Mouse (Mus musculus) gastrocnemius, postnatal 25 days (tissue): ENCODE data around the gene Gm28308. TPM values are rescaled to one million over a fixed set of nuclear protein-coding genes. Genes with fewer than 3 reads are reported as not detected.

Experiments
- DNase-seq: peaks from one replicate; pipeline ENCODE4 v3.0.0; 2022
- long read RNA-seq, 2 experiments: library from polyadenylated mRNA; stranded (forward); transcript quantifications; one replicate each; pipeline ENCODE4 v2.0.0; 2021
- total RNA-seq, 2 experiments: library from RNA; stranded (reverse); gene quantifications; 1 replicate in 1 of 2; 2 replicates in 1 of 2; pipeline ENCODE4 v1.2.3; 2021

Gene Gm28308
- total RNA-seq, result under 1 TPM in 1 of 2 experiments, not detected in 1; 0.46 TPM
- long read RNA-seq, experiment 1, result 0 reads
- long read RNA-seq, experiment 2, result 0 reads

GRCm38 (mm10) chr6:52213119-52213986 lies at the start of gene Gm28308, which contains the start of gene Hoxa3:
TSS of gene Gm28308 (minus strand) at chr6:52213339.
TSS of gene Hoxa3 (minus strand) at chr6:52213336.
- DNase-seq, result peak; percentile 80

GRCm38 (mm10) chr6:52262463-52263320 lies 49.6 kb upstream of the Gm28308 start:
- DNase-seq, result no peak

DNA sequence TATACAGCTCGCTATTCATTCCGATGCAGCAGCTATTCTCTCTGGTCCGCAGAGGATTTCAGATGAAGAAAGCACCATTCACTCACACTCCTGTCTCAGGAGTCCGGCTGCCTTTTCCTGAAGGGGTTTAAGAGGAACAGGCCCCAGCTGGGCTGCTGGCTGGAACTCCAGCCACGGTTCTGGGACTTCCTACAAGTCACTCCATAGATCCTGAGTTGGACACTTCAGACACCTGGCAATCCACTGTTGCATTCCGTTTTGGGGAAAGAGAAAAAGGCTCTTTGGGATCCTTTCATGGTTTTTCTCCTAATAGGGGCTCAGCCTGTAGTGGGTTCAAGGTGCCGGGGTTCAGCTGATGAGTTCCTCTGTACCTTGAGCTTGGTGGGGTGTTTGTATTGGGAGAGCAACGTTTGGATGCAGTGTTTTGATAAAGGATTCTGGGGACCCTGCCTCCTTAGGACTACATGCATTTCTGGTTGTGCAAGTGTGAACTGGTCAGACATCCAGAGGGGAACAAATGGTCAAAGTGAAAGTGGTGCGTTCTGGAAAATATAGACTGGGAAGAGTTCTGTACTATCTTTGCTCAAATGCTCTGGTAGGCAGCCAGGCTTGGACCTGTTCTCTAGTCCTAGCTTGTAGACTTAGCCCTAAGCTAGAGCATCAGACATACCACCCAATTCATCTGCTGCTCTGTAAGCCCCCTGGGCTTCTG lies 48.8 kb upstream of the Gm28308 start:
- DNase-seq, result no peak

- no peak for DNase-seq
Measured at GRCm38 (mm10) chr6:52260654-52261575, 47.8 kb upstream of the Gm28308 start, which contains the start of gene Hoxa13. TSS of gene Hoxa13 (minus strand) at chr6:52260880.

DNA sequence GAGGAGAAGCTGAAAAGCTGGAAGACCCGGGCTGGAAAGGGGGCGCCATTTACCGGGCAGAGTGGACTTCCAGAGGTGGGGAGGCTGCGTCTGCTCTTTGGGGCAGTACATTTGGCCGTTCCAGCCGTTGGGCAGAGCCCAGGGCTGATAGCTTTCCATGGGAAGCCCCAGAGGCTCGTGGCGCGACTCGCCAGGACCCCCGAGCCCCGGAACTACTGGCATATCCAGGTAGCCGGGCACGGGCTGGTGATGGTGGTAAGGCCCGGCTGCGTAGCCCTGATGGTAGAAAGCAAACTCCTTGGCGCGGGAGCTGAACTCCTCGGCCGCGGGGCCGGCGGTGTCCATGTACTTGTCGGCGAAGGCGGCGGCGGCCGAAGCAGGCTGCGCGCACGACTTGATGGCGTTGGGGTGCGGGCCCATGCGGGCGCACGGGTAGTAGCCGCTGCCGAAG lies 46.7 kb upstream of the Gm28308 start:
- no peak for DNase-seq

DNA sequence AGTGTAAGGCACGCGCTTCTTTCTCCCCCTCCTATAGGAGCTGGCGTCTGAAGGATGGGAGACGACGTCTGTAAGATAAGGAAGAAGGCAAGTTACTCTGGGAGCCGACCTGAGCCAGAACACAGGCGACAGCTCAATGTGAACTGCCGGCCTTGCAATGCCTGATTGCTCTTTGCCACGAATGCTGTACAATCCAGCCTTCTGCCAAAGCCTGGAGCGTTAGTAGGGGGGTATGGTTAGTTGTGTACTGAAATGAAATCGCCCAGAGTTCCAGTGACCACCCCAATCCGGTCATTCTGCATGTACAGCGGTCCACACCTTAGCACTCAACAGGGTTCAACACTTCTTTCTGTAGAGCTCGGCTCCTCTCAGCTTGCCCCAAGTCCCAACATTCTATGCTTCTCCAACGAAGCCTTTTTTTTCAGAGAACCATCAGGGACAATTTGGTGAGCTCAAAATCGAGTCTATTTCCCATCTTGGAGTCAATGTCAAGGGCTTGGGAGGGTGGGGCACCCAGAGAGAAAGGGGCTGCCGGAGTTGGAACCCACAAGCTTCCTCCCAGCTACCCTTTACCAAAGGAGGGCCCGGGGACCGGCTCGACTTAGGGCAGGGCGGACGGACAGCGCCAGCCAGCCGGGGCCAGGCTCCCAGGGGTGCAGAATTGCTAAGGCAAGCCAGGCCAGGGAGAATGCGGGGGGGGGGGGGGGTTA lies 46.1 kb upstream of the Gm28308 start:
- DNase-seq, result no peak

DNA sequence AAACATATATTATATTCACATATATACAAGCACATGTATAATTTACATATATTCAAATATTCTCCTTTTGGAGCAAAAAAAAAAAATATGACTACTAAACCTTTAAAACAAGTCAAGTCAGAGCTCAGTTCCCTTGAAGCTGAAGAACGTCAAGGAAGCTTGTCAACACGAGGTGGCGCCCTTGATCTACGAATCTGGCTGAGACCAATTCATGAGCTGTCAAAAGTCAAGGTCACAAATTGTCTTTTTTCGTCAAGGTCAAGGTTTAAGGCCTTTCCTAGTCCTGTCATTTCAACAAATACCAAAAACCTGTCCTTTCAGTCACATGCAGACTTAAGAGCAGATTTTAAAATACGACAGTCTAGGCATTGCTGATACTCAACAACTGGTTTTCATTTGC lies 43.8 kb upstream of the Gm28308 start:
- no peak for DNase-seq

DNA sequence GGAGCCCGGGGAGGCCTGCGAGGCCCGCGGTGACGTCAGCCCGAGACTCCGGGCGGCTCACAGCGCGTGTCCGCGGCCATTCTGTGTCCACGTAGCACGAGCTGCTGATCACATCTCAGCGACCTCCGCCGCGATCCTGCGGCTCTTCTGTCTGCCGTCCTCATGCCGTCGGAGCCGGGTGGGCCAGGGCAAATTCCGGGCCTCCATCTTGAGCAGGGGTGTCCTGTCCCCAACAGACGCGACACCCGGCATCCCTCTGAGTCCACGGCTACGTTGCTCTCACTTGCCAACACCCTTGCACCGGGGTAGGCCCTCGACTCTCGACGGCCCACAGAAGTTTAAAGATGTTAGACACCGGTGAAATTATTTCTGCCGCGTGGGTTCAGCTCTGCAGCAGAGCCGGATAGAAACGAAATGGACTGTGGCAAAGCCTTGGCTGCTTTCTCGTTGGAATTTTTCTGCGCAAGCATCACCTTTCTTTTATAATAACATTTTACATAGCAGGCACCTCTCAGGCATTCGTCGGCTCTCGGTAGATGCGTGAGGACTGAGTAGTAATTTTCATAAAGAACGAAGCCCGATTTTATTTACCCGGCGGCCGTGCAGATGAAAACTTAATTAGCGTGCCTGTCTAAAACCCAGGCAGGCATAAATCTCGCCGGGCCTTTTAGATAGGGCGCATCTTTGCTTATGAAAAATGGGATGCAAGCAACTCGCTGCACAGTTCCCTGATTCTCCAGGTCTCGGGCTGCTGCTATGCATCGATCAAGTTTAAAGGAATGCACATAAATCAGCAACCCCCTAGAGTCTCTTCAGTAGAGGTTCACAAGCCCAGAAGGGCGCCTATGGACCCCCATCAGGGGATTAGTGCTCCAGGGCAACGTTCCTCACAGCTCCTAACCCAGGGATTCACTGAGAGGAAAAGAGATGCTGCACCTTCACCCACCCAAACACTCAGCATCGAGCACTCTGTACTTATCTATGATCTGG lies 40.7 kb upstream of the Gm28308 start:
- DNase-seq, result no peak

DNA sequence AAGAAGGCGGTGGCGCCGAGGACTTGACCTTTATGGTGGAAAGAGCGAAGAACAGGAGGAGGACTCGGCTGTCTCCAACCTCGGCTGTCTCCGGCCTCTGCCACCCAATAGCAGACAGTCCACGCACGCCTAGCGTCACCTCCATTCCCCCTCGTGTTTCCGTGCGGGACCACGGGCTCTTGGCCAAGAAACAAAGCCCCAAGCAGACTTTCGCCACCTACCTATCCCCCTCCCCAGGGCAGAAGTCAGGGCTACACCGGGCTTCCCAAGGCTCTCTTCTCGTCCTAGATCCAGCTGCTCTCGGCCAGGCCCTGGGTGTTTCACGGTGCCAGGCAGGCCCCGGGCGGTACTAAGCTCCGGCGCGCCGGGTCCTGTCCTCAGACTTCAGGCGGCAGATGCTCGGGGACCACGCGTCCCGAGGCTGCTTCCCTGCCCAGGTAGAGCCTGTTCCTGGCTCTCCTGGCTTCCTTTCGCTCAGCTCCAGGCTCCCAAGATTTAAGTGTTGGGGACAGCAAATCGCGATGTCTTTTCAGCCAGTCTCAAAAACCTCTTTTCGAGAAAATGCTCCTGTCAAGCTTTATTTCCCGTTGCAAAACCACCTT lies 39.7 kb upstream of the Gm28308 start:
- no peak for DNase-seq

DNA sequence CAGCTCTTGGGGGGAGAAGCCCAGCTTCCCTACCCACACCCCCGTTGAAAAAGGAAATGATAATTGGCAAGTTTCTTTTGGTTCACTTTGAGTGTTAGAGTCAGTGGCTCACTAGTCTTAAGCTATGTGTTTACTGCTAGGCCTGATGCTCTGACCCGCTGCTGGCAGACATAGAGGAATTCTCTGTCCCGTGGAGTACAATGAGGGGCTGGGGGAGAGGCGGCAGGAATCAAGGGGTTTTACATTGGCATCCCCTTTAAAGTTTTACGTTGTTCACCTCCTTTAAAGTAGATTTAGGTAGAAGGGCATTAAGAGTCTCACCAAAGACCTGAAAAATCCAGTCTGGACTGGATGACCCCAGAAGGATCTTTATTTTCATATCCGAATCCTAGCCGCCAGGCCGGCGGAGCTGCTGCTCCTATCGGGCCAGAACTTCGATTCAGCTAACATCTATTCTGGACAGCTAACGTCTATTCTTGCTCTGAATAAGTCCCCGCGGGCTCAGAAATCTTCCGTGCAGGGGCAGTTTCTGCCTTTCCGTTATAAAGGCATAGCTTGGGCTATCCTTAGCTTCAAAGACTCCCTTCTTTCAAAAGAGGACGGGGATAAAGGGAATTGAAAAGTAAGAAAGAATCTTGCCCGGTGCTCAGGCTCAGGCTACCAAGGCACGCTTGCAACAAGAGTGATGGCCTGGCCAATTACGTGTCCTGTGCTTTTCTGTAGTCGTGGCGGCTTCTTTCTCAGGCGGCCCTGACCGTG lies 39.1 kb upstream of the Gm28308 start:
- no peak for DNase-seq

DNA sequence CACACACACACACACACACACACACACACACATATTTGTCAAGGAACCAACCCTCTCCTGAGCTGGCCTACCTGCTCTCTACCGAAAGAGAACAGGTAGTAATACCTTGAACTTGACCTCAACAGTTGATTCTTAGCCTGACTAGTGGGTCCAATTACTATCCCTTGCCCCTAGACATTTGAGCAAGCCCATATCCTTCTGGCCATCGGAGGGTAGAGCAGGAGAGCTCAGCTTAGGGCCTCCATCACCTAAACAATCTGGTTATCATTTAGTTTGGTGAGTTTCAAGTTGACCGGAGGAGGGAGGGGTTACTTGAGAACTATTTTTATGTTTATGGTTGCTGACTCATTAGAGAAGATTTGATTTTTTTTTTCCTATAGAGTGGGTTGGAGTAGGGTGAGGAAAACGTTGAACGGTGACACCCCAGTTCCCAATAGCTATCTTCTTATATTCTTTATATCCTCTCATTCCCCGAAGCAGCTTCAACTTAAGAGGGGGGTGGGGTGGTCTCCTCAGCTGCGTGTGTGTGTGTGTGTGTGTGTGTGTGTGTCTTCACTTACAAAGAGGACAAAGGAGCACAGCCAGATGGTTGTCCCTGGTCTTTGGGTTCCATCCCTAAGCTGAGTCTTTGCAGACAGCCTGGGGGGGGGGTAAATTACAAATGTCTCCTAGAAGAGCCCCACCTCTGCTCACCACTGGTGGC lies 38.2 kb upstream of the Gm28308 start:
- DNase-seq, result no peak

- no peak for DNase-seq
Measured at GRCm38 (mm10) chr6:52249826-52250225, 36.7 kb upstream of the Gm28308 start.

GRCm38 (mm10) chr6:52249415-52249738 lies 36.2 kb upstream of the Gm28308 start:
- DNase-seq, result no peak

DNA sequence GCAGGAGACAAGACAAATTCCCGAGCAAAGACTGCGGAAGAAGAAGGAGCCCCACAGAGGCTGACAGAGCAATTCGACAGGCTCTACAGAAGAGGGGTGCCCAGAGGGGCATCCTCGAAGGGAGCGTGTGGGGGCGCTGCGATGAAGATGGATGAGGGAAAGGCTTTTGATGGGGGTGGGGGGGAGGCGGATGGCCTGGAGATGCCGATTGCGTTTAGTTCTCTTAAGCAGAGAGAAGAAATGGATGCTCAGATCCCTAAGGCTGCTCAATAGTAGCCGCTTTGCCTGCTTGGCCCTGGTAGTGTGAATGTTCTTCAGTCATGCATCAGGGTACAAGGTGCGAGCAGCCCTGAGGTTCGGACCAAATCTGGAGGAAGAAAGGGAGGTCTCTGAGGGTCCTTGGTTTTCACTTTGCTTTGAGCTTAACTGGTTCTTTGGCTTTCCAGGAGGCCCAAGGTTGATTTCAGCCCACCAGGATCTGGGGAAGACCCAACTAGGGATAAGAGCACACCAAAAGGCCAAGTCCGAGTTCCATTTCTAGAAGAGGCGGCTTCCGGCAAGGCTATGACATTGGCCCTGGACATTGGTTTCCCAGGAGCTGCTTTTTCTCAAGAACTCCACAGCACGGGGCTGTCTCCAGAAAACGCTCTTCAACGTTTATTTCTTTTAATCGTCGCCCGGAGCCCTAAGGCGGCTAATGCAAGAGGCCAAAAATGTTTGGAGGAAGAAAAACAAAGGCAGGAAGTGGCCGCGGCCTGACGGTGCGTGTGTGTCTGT lies 35.7 kb upstream of the Gm28308 start:
- no peak for DNase-seq

GRCm38 (mm10) chr6:52247766-52248637 lies 34.9 kb upstream of the Gm28308 start:
- peak; percentile 5 for DNase-seq
